Mouse (Mus musculus) heart, embryonic 13.5 days (tissue): Measurements from ENCODE around the gene Dhrs3. TPM values are rescaled to one million over a fixed set of nuclear protein-coding genes. Genes with fewer than 3 reads are reported as not detected.
A peak's percentile ranks its signal among the peaks of the same experiment; 100 is the strongest.

Source experiments
- ATAC-seq: fragments of 200-750 bp; cut with Nextera tagmentation; 2 replicates; pipeline ENCODE4 v1.8.0; 2017; ENCODE audit warnings: moderate TSS enrichment; ENCODE audit not compliant: insufficient number of reproducible peaks, low FRiP score, low TSS enrichment; ENCODE audit errors: extremely low read depth
- H3K27ac ChIP-seq: fragments of 300-500 bp; sonication (generic); replicated peaks from 2 replicates; pipeline ENCODE4 v1.5.1; 2015; ENCODE audit warnings: moderate library complexity, mild to moderate bottlenecking, inconsistent platforms
- H3K27me3 ChIP-seq: fragments of 300-500 bp; sonication (generic); replicated peaks from 2 replicates; pipeline ENCODE4 v1.6.1; 2015; ENCODE audit warnings: mild to moderate bottlenecking, inconsistent platforms
- H3K36me3 ChIP-seq: fragments of 300-500 bp; sonication (generic); 2 replicates; pipeline ENCODE4 v1.6.1; 2015; ENCODE audit warnings: mild to moderate bottlenecking, inconsistent platforms
- H3K4me1 ChIP-seq: fragments of 300-500 bp; sonication (generic); 2 replicates; pipeline ENCODE4 v1.6.1; 2015; ENCODE audit warnings: inconsistent platforms
- H3K4me2 ChIP-seq: fragments of 300-500 bp; sonication (generic); 2 replicates; pipeline ENCODE4 v1.6.1; 2015; ENCODE audit warnings: inconsistent platforms, mild to moderate bottlenecking, moderate library complexity
- H3K4me3 ChIP-seq: fragments of 300-500 bp; sonication (generic); 2 replicates; pipeline ENCODE4 v1.5.1; 2015; ENCODE audit warnings: moderate library complexity, mild to moderate bottlenecking, inconsistent platforms
- H3K9ac ChIP-seq: fragments of 300-500 bp; sonication (generic); 2 replicates; pipeline ENCODE4 v1.6.1; 2015; ENCODE audit warnings: inconsistent platforms, mild to moderate bottlenecking, moderate library complexity
- H3K9me3 ChIP-seq: fragments of 300-500 bp; sonication (generic); 2 replicates; pipeline ENCODE4 v1.6.1; 2016; ENCODE audit warnings: inconsistent platforms
- WGBS: fragments of 180-500 bp; shearing (Covaris S2); methylation state at CpG from one replicate; pipeline ENCODE4 v1.1.7; 2015; ENCODE audit warnings: mixed read lengths; 5-methylcytosine and 5-hydroxymethylcytosine counted together
- polyA plus RNA-seq: library from polyadenylated mRNA; unstranded; fragments of >200 nt; fragmentation: Nextera tagmentation; extraction: Ambion mirVana; gene quantifications from 2 replicates; pipeline ENCODE4 v1.2.1, GENCODE M21; 2015

Dhrs3 gene
- polyA plus RNA-seq, 1 experiment from 2014 or later, result 37.4 TPM

DNA sequence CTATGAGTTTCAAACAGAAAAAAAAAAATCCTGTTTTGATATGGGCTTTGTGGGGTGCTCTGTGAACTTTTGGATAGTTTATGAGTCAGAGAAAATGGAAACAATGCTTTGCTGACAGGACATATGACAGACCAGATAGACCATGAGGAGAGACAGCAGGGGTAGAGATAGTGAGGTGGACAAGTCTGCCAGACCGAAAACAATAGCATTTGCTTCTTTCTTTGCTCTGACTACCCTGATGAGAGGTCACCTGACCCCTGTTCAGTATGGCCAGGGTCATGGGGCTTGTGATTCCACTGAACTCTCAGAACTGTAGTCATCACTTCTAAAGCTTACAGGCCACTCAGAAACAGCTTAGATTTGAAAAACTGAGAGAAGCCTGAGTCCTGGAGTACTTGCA is 84.4 kb downstream of the Dhrs3 start:
- Histone ChIP-seq H3K9ac (no peak overlapping the region), H3K4me3 (no peak overlapping the region), H3K36me3 (peaks cover 41% of the 10 kb centered on the region), H3K9me3 (no peaks in the 10 kb centered on the region), H3K4me1 (peaks cover 51% of the 10 kb centered on the region), H3K27me3 (no peaks in the 10 kb centered on the region), H3K4me2 (no peak overlapping the region), H3K27ac (peak overlapping the region; percentile 70)
- WGBS, result 20% methylated on average over 1 of the region's 1 CpGs
- no peak; the same call in 1 of the 2 replicates for ATAC-seq

Other genes starting within 250 kb of the Dhrs3 start
- gene Gm436, start 206.5 kb upstream of the Dhrs3 start, polyA plus RNA-seq, result not detected in 2 replicates
- not detected in 2 replicates for gene Gm13178, start 171.4 kb upstream of the Dhrs3 start, polyA plus RNA-seq
- not detected in 2 replicates for gene Gm438, start 106.2 kb upstream of the Dhrs3 start, polyA plus RNA-seq